Mouse (Mus musculus) kidney, embryonic 14.5 days (tissue): Measurements from ENCODE around the gene Tacc2. TPM values are rescaled to one million over a fixed set of nuclear protein-coding genes. Genes with fewer than 3 reads are reported as not detected.

Experiments used
- ATAC-seq: fragments of 200-750 bp; cut with Nextera tagmentation; 2 replicates; pipeline ENCODE4 v1.8.0; 2017; ENCODE audit warnings: moderate number of reproducible peaks, mild to moderate bottlenecking, moderate TSS enrichment, moderate library complexity; ENCODE audit not compliant: low FRiP score, low TSS enrichment
- H3K27ac ChIP-seq: fragments of 300-500 bp; sonication (generic); 2 replicates; pipeline ENCODE4 v1.5.1; 2014; ENCODE audit warnings: low read depth, mild to moderate bottlenecking, low read length, moderate library complexity, mixed read lengths
- H3K27me3 ChIP-seq: fragments of 300-500 bp; sonication (generic); 2 replicates; pipeline ENCODE4 v1.6.1; 2014; ENCODE audit warnings: mild to moderate bottlenecking, low read length; ENCODE audit not compliant: control insufficient read depth, insufficient read depth
- H3K36me3 ChIP-seq: fragments of 300-500 bp; sonication (generic); 2 replicates; pipeline ENCODE4 v1.6.1; 2014; ENCODE audit warnings: low read length, mixed read lengths; ENCODE audit not compliant: control insufficient read depth, insufficient read depth
- H3K4me1 ChIP-seq: fragments of 300-500 bp; sonication (generic); 2 replicates; pipeline ENCODE4 v1.6.1; 2014; ENCODE audit warnings: low read length, mixed read lengths; ENCODE audit not compliant: control insufficient read depth, insufficient read depth
- H3K4me2 ChIP-seq: fragments of 300-500 bp; sonication (generic); replicated peaks from 2 replicates; pipeline ENCODE4 v1.6.1; 2014; ENCODE audit warnings: low read depth, mild to moderate bottlenecking, low read length
- H3K4me3 ChIP-seq: fragments of 300-500 bp; sonication (generic); 2 replicates; pipeline ENCODE4 v1.5.1; 2014; ENCODE audit warnings: mild to moderate bottlenecking, low read length
- H3K9ac ChIP-seq: fragments of 300-500 bp; sonication (generic); 2 replicates; pipeline ENCODE4 v1.6.1; 2014; ENCODE audit warnings: low read depth, mild to moderate bottlenecking, low read length, moderate library complexity
- H3K9me3 ChIP-seq: fragments of 300-500 bp; sonication (generic); 2 replicates; pipeline ENCODE4 v1.6.1; 2016; ENCODE audit warnings: low read length; ENCODE audit not compliant: control insufficient read depth
- WGBS: fragments of 180-500 bp; shearing (Covaris S2); extraction: QIAGEN DNeasy Blood & Tissue Kit; methylation state at CpG from one replicate; pipeline ENCODE4 v1.1.7; 2014; 5-methylcytosine and 5-hydroxymethylcytosine counted together
- polyA plus RNA-seq: library from polyadenylated mRNA; unstranded; fragments of >200 nt; fragmentation: Nextera tagmentation; extraction: Ambion mirVana; gene quantifications from 2 replicates; pipeline ENCODE4 v1.2.1, GENCODE M21; 2014

The Tacc2 gene
- polyA plus RNA-seq, 1 experiment from 2014 or later: 41.5 TPM

DNA sequence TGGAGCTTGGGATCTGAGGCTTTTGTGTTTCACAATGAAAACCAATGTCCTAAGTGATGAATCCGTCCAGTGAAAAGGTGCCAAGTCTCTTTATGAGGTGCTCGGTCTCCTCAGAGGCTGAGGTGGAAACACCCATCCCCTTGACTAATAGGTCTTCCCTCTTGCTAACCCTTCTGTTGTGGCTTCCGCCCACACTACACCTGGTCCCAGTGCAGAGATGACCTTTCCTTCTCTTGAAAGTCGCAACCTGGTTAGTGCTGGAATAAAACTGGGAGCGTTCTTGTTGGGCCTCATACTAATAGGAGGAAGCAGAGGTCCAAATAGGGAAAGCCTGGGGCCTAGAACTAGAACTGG, 55.1 kb downstream of the Tacc2 start:
- no peak overlapping the region for H3K4me3 ChIP-seq
- no peaks in the 10 kb centered on the region for H3K27me3 ChIP-seq
- H3K4me2 ChIP-seq: no peak overlapping the region
- 94% methylated on average over 5 of the region's 5 CpGs for WGBS
- no peaks in the 10 kb centered on the region for H3K9me3 ChIP-seq
- H3K9ac ChIP-seq: no peak overlapping the region
- H3K36me3 ChIP-seq: no peaks in the 10 kb centered on the region
- H3K4me1 ChIP-seq: peaks cover 8% of the 10 kb centered on the region
- no peak overlapping the region for H3K27ac ChIP-seq
- ATAC-seq: no peak

DNA sequence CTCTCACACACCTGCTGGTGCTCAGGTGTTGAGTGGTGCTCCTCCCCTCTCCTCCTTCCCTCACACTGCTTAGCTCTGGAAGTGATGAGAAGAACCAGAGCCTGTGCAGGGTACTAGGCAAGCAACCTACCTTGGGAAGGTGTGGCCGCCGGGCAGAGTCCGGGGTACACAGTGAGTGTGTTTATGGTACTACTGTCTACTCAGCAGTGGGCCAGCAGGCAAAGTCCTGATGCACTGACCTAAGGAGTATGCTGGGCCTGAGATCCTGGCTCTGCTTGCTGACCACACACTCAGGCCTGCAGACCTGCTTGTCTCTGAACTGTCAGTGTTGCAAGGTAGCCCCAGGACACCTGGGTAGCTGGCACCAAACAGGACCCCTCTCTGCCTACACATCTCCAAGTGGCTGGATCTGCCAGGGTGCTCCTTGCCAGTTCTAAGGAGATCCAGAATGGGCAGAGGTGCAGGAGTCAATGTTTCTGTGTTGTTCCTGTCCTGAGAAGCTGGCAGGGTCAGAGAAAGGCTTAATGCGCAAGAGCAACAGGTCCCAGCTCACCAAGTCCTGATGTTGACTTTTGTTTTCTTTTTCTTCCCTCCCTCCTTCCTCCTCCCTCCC, 57.1 kb downstream of the Tacc2 start:
- H3K9ac ChIP-seq: no peak overlapping the region
- no peak overlapping the region for H3K4me2 ChIP-seq
- H3K36me3 ChIP-seq: no peaks in the 10 kb centered on the region
- H3K4me1 ChIP-seq: peaks cover 16% of the 10 kb centered on the region
- WGBS: 73% methylated on average over 4 of the region's 4 CpGs
- H3K27me3 ChIP-seq: no peaks in the 10 kb centered on the region
- ATAC-seq: no peak
- no peaks in the 10 kb centered on the region for H3K9me3 ChIP-seq
- H3K4me3 ChIP-seq: no peak overlapping the region
- H3K27ac ChIP-seq: no peak overlapping the region

DNA sequence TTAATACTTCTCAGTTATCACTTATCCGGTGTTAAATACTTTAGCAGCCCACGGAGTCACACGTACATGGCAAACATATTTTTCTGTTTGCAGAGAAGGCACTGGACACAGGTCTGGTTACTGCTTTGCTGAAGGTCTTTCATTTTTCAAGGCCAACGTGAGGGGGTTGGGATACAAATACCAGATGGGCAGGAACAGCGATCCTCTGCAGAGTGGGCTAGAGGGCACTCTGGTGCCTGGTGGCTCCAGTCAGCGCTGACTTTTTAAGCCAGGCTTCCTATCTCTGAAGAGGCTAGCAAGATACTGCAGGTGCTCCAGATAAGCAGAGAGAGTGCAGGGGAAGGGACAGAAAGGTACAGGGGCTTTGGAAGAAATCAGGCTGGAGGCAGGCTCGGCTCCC, 58.0 kb downstream of the Tacc2 start:
- Histone ChIP-seq H3K4me1 (peaks cover 16% of the 10 kb centered on the region), H3K27ac (no peak overlapping the region), H3K9ac (no peak overlapping the region), H3K4me2 (no peak overlapping the region), H3K36me3 (no peaks in the 10 kb centered on the region), H3K27me3 (no peaks in the 10 kb centered on the region), H3K4me3 (no peak overlapping the region), H3K9me3 (no peaks in the 10 kb centered on the region)
- WGBS: 50% methylated on average over 7 of the region's 7 CpGs
- ATAC-seq: no peak

DNA sequence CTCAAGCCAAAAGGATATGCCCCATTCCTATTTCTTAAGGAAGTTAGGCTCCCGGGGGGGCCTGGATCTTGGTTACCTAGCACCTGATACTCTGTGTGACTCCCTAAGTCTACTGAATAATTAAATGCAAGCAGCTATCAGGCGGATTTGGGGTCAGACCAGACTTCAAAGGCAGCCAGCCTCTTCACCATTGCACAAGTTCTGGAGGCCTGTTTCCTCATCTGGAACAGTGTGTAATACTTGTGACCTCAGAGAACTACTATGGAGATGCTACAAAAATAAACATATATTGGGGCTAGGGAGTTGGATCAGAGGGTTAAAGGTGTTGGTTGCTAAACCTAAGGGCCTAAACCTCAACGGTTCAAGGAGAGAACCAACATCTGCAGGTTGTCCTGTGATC, 59.0 kb downstream of the Tacc2 start:
- no peak overlapping the region for H3K4me3 ChIP-seq
- 65% methylated on average over 3 of the region's 3 CpGs for WGBS
- no peaks in the 10 kb centered on the region for H3K9me3 ChIP-seq
- no peak overlapping the region for H3K9ac ChIP-seq
- no peak overlapping the region for H3K4me2 ChIP-seq
- H3K27ac ChIP-seq: no peak overlapping the region
- H3K27me3 ChIP-seq: no peaks in the 10 kb centered on the region
- peaks cover 16% of the 10 kb centered on the region for H3K4me1 ChIP-seq
- H3K36me3 ChIP-seq: no peaks in the 10 kb centered on the region
- ATAC-seq: no peak

DNA sequence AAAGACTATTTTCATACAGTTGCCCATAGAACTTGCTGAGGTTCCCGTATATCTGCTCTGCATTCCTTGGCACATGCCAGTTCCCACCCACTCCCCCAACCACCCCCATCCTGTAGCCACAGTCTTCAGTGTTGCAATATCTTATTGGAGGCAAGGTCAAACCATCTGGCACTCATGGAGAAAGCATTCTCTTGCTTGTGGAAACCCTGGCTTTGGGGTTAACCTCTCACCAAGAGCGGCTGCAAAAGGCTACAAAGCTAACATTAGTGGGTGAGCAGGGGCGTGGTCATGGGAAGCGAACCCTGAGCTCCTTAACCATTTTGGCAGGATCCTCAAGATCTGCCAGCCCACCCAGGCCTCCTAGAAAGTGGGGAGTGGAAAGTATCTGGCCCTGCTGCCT, 59.7 kb downstream of the Tacc2 start:
- Histone ChIP-seq H3K9me3 (no peaks in the 10 kb centered on the region), H3K27ac (no peak overlapping the region), H3K9ac (no peak overlapping the region), H3K4me3 (no peak overlapping the region), H3K4me2 (no peak overlapping the region), H3K27me3 (no peaks in the 10 kb centered on the region), H3K36me3 (no peaks in the 10 kb centered on the region), H3K4me1 (peaks cover 11% of the 10 kb centered on the region)
- WGBS: 87% methylated on average over 4 of the region's 4 CpGs
- ATAC-seq: no peak

DNA sequence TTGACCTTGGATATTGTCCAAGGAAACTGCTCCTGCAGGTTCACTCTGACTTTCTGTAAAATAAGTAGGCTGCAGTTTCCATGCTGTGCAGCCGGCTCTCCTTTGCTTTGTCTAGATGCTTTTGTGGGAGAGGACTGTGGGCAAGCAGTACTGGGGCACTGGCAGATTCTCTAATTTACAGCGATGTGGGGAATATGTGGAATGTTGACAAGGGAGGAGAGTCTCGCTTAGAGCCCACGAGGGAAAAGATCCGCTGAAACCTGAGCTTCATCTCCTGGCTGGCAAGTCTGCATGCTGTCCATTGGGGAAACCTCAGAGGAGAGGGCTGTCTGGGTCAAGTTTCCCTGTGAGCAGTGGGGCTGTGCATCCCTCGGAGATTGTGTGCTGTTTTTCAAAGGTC, 60.6 kb downstream of the Tacc2 start:
- Histone ChIP-seq H3K27me3 (no peaks in the 10 kb centered on the region), H3K36me3 (no peaks in the 10 kb centered on the region), H3K9me3 (no peaks in the 10 kb centered on the region), H3K27ac (no peak overlapping the region; the same call in 1 of the 2 replicates), H3K4me1 (0 out of 2 replicates have a peak, but pooled peaks cover 8% of the 10 kb centered on the region), H3K4me3 (no peak overlapping the region), H3K9ac (no peak overlapping the region), H3K4me2 (no peak overlapping the region)
- 0 out of 2 replicates have a peak, but pooled peaks have one; percentile 36 for ATAC-seq
- 12% methylated on average over 6 of the region's 6 CpGs for WGBS

DNA sequence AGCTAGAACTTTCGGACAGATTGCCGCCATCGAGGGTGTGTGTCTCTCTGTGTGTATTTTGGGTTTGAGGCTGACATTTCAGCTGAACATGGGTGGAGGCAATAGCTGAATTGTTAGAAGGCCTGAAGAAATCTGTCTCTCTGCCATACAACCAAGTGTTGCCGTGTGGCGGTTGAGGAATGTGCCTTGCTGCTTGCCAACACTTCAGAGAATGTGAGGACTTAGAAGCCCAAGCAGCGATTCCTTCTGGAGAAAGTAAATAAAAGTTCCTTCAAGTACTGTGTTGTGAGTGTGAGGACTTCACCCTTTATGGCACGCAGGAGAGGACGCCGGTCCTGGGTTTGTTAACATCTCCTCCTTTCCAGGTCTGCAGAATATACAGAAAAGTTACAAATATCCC, 63.4 kb downstream of the Tacc2 start:
- no peak overlapping the region for H3K27ac ChIP-seq
- no peak for ATAC-seq
- WGBS: 92% methylated on average over 9 of the region's 9 CpGs

DNA sequence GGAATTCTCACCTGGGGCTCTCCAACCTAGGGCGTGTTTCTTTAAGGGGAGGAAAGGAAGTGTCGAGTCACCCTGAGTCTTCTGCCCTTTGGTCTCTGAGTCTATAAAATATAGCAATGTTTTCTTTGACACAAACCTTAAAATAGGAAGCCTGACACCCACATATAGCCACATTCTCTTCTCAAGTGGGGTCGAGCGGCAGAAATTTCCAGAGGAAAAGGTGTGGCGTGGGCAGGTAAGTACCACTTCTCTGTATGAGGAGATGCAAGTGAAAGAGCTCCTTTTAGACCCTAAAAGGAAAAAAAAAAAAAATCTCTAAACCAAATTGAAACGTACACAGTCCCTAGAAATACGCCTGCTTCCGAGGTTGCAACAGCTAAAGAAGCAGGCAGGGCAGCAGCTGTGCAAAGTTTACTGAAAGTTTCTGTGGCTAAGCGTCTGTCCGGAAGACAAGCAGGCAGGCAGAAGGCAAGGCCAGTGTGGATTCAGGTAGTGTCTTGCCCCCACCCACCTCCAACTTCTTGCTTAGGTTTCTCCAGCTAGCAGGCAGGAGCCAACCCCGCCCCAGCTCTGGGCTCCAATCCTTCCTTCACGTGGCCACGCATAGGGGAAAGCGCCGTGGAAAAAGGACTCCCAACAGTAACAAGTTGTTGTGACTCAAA, 68.2 kb downstream of the Tacc2 start:
- peak overlapping the region; percentile 80 for H3K9ac ChIP-seq
- peak overlapping the region; percentile 95 for H3K4me2 ChIP-seq
- WGBS: 3% methylated on average over 15 of the region's 15 CpGs
- peak overlapping the region; percentile 91 for H3K27ac ChIP-seq
- no peaks in the 10 kb centered on the region for H3K36me3 ChIP-seq
- peak; percentile 48 for ATAC-seq
- no peaks in the 10 kb centered on the region for H3K9me3 ChIP-seq
- H3K4me3 ChIP-seq: peak overlapping the region; percentile 61
- no peaks in the 10 kb centered on the region for H3K27me3 ChIP-seq
- H3K4me1 ChIP-seq: peaks cover 9% of the 10 kb centered on the region

More for the DNA sequence above, 63.4 kb downstream of the Tacc2 start:
- H3K27me3 ChIP-seq: no peaks in the 10 kb centered on the region
- H3K4me1 ChIP-seq: 0 out of 2 replicates have a peak, but pooled peaks cover 8% of the 10 kb centered on the region
- no peaks in the 10 kb centered on the region for H3K36me3 ChIP-seq
- no peak overlapping the region for H3K4me2 ChIP-seq
- no peak overlapping the region for H3K9ac ChIP-seq
- no peak overlapping the region for H3K4me3 ChIP-seq
- H3K9me3 ChIP-seq: no peaks in the 10 kb centered on the region

DNA sequence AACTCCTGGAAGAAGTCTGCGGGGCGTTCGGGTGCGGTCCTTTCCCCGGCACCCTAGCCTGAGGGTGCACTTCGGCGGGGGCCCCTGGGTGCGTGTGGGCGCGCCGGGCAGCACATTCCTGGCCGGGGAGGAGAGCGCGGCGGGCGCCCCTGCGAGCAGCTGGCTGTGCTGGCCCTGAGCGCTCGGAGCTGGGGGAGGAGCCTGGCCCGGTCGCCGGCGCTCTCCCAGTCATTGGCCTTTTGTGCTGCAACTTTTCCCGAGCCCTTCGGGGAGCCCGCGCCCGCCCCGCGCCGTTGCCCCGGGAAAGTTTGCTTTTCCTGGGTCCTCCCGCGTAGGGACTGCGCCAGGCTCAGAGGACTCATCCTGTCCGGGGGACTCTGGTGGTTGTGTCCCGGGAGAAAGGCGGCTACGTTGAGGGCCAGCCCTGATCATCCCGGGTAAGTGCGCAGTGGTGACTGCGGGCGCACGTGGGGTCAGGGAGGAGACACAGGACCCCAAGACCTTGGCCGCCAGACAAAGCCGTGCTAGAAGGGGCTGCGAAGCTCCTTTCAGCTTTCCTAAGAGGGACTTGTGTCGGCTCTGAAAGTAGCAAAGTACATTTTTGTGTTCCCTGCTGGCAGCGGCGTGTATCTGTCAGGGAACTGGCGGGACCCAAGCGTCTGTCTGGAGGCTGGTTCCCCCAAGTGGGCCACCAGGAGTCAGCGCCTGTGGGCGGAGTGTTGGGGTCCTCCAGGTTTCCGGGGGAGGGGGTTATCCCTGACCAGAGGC, 68.9 kb downstream of the Tacc2 start:
- Histone ChIP-seq H3K4me2 (peak overlapping the region; percentile 95), H3K36me3 (no peaks in the 10 kb centered on the region), H3K4me3 (peak overlapping the region; percentile 61), H3K27ac (peak overlapping the region; percentile 91), H3K9me3 (no peaks in the 10 kb centered on the region), H3K4me1 (peaks cover 9% of the 10 kb centered on the region), H3K9ac (peak overlapping the region; percentile 80), H3K27me3 (no peaks in the 10 kb centered on the region)
- under 1% methylated on average over 43 of the region's 55 CpGs for WGBS
- ATAC-seq: peak; percentile 90
